Mouse (Mus musculus) Patski (cell line): ENCODE data around the gene Mrps18a. TPM values are rescaled to one million over a fixed set of nuclear protein-coding genes. Genes with fewer than 3 reads are reported as not detected.

Source experiments
- ATAC-seq: fragments of 100-300 bp; one replicate; pipeline ENCODE4 v1.8.0; 2021
- CTCF ChIA-PET: fragments of 350-600 bp; sonication (Branson Sonifier 250); formaldehyde crosslinking; loops from one replicate; lab custom pipeline; 2022; ENCODE audit warnings: inconsistent platforms; lab: Charles Lee
- POLR2A ChIA-PET: fragments of 350-600 bp; sonication (Branson Sonifier 250); formaldehyde crosslinking; loops from one replicate; lab custom pipeline; 2022; ENCODE audit warnings: antibody characterized with exemption, inconsistent platforms; lab: Charles Lee
- DNase-seq: peaks from one replicate; pipeline ENCODE4 v3.0.0-alpha.2; 2011; ENCODE audit warnings: low read depth, low spot score
- H3K27me3 ChIP-seq: fragments of 371-371 bp; one replicate; pipeline ENCODE4 v1.5.1; 2021
- CTCF ChIP-seq: fragments of 100-300 bp; IDR thresholded peaks from one replicate; pipeline ENCODE4 v1.5.1; 2021
- in situ Hi-C: fragments of 300-500 bp; cut with MboI; formaldehyde crosslinking; loops from 3 replicates; pipeline ENCODE4 v1.11.1; 2018; ENCODE audit warnings: low pct_unique_long_range_greater_than_20kb, mixed read lengths
- polyA plus RNA-seq: library from polyadenylated mRNA; unstranded; gene quantifications from one replicate; pipeline ENCODE4 v1.2.3, GENCODE M21; 2021

Gene Mrps18a
- 100 TPM for polyA plus RNA-seq

DNA sequence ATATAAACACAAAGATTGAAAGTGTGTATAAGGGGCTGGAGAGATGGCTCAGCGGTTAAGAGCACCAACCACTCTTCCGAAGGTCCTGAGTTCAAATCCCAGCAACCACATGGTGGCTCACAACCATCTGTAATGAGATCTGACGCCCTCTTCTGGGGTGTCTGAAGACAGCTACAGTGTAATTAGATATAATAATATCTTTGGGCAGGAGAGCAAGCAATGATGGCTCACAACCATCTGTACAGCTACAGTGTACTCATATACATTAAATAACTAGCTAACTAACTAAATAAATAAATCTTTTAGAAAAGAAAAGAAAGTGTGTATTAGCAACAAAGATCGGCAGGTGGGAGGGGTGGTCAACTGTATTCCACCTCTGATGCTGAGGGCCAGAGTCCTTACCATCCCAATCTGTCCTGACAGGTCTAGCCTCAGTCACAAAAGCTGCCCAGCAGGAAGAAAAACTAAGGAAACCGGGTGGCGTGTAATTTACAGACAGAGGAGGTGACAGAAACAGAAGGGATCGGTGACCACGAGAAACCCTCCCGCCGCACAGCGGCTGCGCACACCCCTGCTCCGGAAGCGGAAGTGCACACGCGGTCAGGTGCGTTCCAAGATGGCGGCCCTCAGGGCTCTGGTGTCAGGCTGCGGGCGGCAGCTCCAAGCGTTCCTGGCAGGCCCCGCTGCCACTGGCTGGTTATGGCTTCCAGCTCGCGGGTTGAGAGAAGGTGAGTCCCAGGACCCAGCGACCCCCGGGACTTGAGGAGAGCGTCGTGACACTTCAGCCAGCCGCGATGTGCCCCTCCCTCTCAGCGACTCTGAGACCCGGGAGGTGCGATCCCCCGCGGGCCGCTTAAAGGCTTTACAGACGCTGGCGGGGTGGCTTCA lies at the start of gene Mrps18a:
Gene Mrps18a (plus strand): TSS at position 585 of the 888 bp plus-strand sequence.
- ATAC-seq (no peak), DNase-seq (no peak)
- POLR2A ChIA-PET = interaction anchor here (0.8 kb wide), 1 partner anchor 29 kb away, joined by 3 read pairs; no protein-coding TSS in a partner anchor
- H3K27me3 ChIP-seq = peaks cover 9% of the 10 kb centered on the region
- CTCF ChIA-PET = interaction anchor here (1.3 kb wide), 1 partner anchor 22 kb away, joined by 3 read pairs; no protein-coding TSS in a partner anchor
- TF ChIP-seq CTCF = no peak
- in situ Hi-C loops = no loop called here

DNA sequence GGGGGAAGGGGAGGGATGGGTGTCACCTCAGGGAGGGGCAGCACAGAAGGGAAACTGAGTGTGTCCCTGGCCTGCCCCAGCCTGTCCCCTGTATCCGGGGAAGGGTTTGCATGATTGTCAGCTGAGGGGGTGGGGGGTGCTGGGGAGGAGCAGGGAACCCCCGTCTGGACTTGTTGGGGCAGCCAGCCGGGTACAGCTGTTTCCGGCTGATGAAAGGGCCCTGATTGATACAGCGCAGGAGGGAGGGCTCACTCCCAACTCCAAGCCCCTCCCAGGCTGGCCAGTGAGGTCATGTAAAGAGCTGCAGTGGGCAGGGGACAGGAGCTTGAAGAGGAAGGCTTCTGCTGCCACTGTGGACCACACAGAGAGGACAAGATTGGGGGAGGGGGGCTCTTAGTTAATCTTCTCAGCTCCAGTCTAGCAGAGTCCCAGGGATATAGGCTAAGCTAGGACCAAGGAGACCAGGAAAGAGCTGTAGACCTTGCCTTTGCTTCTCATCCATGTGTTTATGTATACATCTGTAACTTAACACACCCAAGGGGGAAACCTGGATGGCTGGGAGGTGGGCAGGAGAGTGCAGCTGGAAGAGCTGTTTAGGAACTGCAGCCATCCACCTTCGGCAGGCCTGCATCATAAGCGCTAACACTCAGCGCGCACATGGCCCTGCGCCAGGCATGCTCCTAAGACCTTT lies 47.4 kb upstream of the Mrps18a start:
- TF ChIP-seq CTCF = no peak
- ATAC-seq (no peak), DNase-seq (no peak)
- H3K27me3 ChIP-seq = peaks cover 29% of the 10 kb centered on the region
- ChIA-PET CTCF (no interaction called here), POLR2A (no interaction called here)
- in situ Hi-C loops = no loop called here

DNA sequence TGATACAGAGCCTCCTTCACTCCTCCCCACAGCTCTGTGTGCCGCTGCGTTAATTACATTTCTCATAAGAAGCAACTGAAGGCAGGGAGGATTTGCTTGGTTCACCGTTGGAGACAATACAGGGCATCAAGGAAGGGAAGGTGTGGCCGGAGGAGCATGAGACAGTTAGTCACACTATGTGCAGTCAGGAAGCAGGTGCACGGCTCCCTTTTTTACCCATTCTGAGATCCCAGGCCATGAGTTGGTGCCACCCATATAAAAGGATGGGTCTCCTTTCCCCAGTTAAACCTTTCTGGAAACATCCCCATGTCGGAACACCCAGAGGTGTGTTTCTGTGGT lies 46.8 kb upstream of the Mrps18a start:
- DNase-seq = no peak
- in situ Hi-C loops = no loop called here

DNA sequence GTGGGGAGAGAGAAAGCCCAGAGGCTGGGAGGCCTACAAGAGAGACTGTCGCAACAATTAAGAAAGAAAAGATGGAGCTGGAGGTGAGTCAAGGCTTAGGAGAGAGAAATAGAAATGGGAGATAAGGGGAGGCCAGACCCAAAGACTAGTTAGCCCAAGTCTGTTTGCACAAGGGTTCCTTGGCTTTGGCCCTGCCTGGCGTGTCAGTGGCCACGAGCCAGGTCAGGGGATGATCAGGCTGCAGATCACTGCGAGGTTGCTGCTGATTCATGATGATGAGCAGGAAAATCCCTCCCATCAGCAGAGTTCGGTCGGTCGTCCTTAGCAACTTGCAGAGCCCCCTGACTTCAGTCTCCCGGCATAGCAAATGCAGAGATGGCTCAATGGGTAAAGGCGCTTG lies 40.7 kb upstream of the Mrps18a start:
- DNase-seq (no peak), ATAC-seq (no peak)
- TF ChIP-seq CTCF = no peak
- ChIA-PET POLR2A (no interaction called here), CTCF (no interaction called here)
- in situ Hi-C loops = no loop called here
- peaks cover 21% of the 10 kb centered on the region for H3K27me3 ChIP-seq

More for the DNA sequence above, 46.8 kb upstream of the Mrps18a start:
- POLR2A ChIA-PET = no interaction called here
- CTCF ChIA-PET = interaction anchor here (0.9 kb wide), 1 partner anchor 25 kb away, joined by 5 read pairs; no protein-coding TSS in a partner anchor
- ATAC-seq = no peak
- no peak for TF ChIP-seq CTCF
- peaks cover 29% of the 10 kb centered on the region for H3K27me3 ChIP-seq

DNA sequence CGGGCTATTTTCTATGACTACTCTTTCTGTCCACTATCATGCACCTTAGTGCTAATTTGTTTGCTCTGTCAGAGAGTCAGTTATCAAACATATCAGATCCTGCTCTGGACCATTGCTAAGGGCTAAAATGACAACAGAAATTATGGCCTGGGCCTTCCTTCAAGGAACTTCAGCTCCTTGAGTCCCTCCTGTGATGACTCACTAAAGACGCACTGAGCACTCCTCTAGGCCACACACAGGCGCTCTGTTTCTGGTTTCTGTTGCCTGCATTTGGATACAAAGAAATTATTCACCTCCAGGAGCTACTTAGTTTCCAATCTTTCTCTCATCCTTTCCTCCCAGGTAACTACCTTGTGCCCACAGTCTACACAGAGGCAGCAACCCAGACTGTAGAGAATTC lies 39.3 kb upstream of the Mrps18a start:
- CTCF ChIA-PET = interaction anchor here (0.8 kb wide), 1 partner anchor 20 kb away, joined by 3 read pairs; no protein-coding TSS in a partner anchor
- no peak for TF ChIP-seq CTCF
- in situ Hi-C loops = no loop called here
- POLR2A ChIA-PET = no interaction called here
- no peak for ATAC-seq
- no peak for DNase-seq
- peaks cover 12% of the 10 kb centered on the region for H3K27me3 ChIP-seq

DNA sequence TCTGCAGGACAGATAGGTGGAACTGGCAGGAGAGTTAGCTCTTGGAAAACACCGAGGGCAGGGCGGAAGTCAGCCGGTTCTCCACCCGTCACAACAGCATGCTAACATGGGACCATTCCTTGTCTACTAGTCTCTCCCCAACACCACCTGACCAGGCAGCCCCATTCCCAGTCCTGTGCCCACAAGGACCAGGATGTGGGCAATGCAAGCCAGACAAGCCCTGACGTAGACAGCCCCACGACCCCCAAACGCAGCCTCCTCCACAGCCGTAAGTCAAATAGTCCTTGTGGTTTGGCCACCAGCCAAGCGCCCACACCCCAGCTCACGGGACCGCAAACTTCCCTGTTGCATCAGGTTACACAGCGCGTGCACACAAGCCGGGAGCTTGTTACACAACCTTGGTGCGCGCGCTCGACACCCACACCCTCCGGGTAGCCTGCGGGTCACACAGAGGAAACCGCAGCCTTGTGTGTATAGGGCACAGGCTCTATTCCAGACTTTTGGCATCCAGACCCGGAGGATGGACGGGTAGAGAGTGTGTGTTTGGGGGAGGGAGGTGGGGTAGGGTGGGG lies 37.0 kb upstream of the Mrps18a start:
- CTCF ChIA-PET = interaction anchor here (1.0 kb wide), 1 partner anchor 20 kb away, joined by 3 read pairs; no protein-coding TSS in a partner anchor
- POLR2A ChIA-PET = interaction anchor here (1.6 kb wide), 1 partner anchor 41 kb away, joined by 7 read pairs; the partner anchor contains the start of gene Vegfa
- ATAC-seq (no peak), DNase-seq (peak; percentile 33)
- in situ Hi-C loops = no loop called here
- TF ChIP-seq CTCF = no peak
- no peaks in the 10 kb centered on the region for H3K27me3 ChIP-seq

DNA sequence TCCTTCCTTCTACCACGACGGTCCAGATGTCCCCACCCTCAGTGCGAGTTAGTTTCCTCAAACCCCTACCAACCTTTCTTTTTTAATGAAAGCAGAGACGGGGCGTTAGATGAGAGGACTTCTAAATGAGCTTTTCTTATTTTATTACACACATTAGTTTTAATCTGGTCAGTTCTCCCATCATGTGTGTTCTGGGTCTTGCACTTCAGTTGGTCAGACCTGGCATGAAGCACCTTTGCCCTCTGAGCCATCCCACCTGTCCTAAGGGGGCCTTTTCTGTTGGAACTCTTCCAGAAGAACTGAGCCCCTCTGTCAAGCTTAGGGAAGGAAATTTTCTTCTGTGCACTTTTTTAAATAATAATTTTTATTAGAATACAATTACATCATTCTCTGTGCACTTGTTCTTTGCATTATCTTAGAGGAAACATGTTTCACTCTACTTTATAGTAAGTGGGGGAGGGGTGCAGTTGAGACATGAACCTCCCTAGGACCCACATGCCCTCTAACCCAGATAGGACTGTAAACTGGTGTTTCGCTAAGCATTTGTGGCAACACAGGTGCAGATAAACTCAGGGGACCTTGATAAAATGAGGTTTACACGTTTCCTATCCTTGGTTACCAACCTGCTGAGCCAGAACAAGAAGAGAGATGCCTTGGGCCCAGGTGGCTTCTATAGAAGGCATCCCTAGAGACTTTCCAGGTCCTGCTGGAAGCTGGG lies 36.2 kb upstream of the Mrps18a start:
- TF ChIP-seq CTCF = no peak
- no peaks in the 10 kb centered on the region for H3K27me3 ChIP-seq
- in situ Hi-C loops = no loop called here
- ChIA-PET POLR2A (interaction anchor here (0.6 to 1.6 kb wide), 2 partner anchors 42 to 1844 kb away, joined by 5 to 7 read pairs; partner anchors contain the start of gene Vegfa), CTCF (no interaction called here)
- DNase-seq (no peak), ATAC-seq (no peak)

DNA sequence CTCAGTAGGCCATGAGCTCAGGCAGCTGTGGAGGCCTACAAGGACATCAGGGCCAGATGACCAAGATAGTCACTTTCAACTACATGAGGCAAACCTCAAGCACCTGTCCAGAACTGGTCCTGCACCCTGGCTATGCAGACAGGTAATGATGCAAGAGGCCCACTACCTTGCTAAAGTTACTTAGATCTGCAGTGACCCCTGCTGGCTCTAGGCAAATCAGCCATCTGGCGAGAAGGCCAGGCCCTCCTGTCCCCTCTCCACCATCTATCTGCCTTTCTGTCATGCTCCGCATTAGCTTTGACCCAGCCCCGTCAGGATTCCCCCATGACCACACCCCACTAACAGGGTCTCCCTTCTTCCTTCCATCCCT lies 35.7 kb upstream of the Mrps18a start:
- in situ Hi-C loops = no loop called here
- ChIA-PET CTCF (no interaction called here), POLR2A (interaction anchor here (0.6 kb wide), 1 partner anchor 1845 kb away, joined by 5 read pairs; no protein-coding TSS in a partner anchor)
- DNase-seq = no peak
- no peak for TF ChIP-seq CTCF
- no peaks in the 10 kb centered on the region for H3K27me3 ChIP-seq
- no peak for ATAC-seq

DNA sequence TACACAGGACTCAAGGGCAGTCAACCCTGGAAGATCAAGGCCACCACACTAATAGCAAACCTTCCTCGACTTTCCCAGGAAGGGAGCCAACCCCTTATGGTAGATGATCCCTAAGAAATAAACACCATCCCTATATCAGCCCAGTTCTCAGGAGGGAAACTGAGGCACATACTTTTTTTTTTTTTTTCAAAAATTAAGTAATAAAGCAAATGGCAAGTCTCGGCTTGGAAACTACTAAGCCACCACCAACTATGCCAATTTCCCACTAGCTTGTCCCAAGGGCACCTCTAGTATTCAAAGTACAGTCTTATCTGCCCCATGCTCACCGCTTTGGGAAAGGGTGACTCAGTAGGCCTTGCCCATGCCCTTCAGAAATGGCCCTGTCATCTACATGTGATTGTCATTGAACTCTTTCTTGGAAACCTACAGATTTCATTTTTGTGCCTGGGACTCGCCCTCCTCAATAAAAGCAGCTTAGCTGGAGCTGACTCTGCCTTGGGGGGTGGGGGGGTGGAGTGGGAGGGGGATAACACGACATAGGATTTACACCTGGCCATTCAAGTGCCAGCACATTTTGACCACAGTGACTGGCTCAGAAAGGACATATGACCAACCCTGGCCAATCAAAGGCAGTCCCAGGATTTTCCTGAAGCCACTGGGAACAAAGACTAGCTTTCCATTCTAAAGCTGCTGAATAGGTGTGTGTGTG lies 35.1 kb upstream of the Mrps18a start:
- in situ Hi-C loops = no loop called here
- DNase-seq (no peak), ATAC-seq (no peak)
- POLR2A ChIA-PET = no interaction called here
- CTCF ChIA-PET = no interaction called here
- H3K27me3 ChIP-seq = no peaks in the 10 kb centered on the region
- TF ChIP-seq CTCF = no peak

DNA sequence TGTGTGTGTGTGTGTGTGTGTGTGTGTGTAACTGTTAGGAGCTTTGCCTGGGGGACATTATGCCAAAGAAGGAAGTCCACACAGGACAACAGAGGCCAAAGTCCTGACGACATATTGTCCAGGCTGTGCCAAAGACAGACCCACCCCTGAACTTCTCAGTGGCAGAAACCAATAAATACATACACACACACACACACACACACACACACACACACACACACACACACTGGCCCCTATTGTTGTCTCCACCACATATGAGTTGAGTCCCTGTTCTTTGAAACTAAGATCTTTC lies 34.6 kb upstream of the Mrps18a start:
- POLR2A ChIA-PET = no interaction called here
- ATAC-seq = no peak
- in situ Hi-C loops = no loop called here

More for the DNA sequence above, 34.6 kb upstream of the Mrps18a start:
- no peak for TF ChIP-seq CTCF
- no peak for DNase-seq
- CTCF ChIA-PET = no interaction called here
- H3K27me3 ChIP-seq = no peaks in the 10 kb centered on the region
